Mouse (Mus musculus) frontal cortex, postnatal 36 days (tissue): ENCODE data around the gene Amt.
"Not testable (repeated sequence)": the region's sequence is repeated elsewhere in the genome, so short reads cannot be mapped to it uniquely, and the experiment has no call there.

Experiments used
- DNase-seq, 2 experiments: peaks; one replicate each; pipeline ENCODE4 v3.0.0; 2022; ENCODE audit warnings: low spot score in 2 of 2

Gene Amt

DNA sequence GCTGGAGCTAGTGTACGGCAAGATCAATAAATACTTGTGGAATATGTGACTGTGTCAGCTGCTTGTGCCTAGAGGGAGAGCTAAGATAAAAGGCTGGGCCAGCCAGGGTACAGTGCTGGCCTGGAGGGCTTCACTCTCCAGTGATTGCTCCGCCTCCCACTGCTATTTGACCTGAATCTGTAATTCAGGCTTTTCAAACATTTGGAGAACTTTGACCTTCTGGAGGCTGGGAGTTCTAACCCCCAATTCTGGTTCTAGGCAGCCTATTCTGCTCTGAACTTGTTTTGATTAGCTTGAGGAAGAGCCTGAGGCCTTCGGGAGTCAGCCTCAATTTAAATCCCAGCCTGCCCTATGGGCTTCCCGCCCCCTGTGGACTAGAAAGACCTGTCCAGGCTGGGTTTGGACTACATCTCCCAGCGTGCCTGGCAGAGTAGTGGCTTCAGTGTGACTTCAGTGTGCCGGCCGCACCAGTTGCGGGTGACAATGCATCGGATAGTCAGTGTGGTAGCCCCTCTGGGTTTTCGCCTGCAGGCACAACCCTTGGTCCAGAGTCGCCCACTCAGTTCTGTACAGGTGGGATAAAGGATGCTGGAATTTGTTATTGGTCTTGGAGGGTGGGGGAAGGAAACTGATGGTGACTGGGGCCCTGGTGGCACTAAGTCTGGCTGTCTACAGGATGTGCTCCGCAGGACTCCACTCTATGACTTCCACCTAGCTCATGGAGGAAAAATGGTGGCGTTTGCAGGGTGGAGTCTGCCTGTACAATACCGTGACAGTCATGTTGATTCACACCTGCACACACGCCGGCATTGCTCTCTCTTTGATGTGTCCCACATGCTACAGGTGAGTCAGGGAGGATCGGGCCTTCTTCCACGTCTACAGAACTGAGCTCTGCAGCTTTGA is at the start of gene Amt:
TSS of gene Amt (plus strand) at position 401 of the 903 bp plus-strand sequence.
- peak; percentile 6 to 45 for DNase-seq

DNA sequence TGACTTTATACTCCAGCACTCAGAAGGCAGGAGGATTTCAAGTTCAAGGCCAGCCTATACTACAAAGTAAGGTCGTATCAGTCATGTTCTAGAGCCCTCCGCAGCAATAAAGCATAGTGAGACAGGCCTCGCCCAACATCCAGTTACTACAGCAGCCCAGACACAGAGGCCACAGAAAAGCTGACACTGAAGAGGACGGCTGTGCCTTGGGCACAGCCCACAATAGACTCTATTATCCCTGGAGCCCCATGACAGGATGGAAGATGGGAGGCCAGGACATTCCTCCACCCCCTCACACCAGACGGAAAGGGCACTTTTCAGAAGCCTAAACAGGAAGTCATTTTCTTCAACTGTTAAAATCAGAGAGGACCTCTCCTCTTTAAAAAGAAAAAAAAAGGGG is 47.7 kb upstream of the Amt start:
- no peak for DNase-seq

DNA sequence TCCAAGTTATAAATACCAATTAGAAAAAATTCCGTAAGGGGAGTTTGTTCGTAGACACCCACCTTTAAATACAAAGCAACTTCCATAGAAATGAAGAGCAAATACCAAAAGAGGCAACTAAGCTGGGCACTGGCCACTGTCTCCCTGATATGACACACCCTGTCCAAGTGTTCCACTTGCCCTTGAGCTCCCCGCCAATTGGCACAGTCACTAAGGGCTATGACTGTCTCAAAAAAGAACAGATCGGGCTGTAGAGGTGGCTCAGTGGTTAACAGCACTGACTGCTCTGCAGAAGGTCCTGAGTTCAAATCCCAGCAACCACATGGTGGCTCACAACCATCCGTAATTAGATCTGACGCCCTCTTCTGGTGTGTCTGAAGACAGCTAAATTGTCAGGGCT is 44.8 kb upstream of the Amt start:
- DNase-seq = no peak

DNA sequence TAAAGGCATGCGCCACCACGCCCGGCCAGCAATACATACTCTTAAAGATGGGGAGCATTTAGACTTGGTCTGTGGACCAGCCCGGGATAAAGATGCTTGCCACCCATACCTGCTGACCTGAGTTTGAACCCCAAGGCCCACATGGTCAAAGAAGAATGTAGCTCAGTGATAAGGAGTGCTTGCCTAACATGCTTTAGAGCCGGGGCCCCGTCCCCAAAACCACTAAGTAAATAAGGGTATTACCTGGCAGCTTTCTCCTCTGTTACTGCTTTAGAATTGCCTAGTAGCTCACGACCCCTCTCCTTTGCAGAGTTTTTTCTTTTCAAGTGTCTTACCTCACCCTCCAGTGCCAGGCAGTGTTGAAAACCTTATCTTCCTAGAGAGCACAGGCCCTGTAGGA is 43.9 kb upstream of the Amt start:
- DNase-seq = no peak

DNA sequence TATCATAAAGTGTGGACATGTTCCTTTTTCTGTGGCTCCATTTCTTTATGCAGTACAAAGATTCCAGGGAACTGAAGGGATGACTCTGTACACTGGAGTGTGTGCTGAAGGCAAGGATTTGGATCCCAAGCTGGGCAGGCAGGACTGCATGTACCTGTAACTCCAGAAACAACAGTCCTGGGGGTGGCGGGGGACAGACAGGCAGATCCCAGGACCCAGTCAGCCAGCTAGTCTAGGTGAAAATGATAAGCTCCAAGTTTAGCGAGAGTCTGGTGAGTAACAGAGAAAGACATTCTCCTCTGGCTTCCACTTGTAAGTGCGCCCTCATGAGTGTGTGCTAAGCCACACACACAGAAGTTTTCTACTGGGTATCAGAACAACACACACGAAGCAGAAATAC is 36.1 kb upstream of the Amt start:
- no peak for DNase-seq

DNA sequence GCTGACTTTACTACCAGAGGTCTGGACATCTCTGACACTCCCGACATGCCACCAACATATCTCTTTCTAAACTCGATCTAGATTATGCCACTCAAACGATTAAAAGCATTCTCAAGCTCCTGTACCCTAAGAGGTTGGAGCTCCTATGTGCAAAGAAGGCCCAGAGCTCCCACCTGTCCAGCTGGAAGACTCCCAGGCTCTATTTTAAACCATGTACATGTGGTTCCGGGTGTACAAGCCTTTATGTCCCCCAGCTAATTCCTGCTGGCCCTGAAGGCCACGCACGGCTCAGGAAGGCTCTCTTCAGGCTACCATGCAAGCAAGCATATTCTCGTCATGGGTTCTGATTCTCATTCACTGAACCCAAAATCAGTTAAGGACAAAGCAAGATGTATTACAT is 34.8 kb upstream of the Amt start:
- DNase-seq = no peak

DNA sequence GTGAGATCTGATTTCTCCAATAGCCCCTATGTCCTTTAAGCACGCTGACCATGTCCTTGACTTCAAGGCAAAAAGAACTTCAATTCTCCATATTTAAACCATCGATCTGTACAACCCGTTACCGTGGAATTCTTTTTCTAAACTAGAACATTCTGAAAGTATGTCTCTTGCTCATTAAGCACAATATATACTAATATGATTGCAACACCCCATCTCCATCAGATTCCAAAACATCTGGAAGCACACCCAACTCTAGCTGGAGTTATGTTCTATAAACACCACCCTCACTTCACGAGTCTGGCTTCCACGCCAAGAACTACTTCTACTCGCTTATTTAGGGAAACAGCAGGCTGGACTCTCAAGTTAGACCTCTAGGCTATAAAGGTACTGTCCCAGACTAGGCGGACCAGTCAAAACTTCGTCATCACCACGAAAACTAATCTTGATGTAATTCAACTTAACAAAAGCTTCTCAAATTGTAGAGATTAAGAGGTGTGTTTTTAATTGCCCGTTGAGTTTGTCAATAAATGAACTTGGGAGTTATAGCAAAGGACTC is 34.1 kb upstream of the Amt start:
- DNase-seq = no peak

DNA sequence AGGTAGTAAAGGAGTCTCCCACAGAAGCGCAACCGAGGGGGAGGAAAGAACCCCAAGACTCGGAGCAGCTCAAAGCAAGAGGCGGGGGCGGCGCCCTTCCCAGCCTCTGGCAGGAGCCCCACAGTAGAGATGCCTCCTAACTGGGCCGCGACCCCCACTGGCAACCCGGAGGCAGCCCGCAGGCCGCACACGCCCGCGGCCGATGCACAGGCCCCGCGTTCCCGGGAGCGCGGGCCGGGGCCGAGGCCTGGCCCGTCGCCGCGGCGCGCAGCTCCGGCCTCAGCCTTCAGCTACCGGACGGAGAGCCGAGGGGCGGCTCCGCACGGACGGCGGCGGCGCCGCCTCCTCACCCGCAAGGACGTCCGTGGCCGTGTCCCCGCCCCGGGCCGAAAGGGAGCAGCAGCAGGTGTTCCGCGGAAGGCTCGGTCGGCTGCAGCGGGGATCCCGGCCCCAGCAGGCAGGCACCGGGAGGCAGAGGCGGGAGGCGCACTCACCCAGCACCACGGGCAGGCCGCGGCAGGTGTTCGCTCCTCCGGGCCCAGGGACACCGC is 33.4 kb upstream of the Amt start:
- peak; percentile 37 to 39 for DNase-seq

DNA sequence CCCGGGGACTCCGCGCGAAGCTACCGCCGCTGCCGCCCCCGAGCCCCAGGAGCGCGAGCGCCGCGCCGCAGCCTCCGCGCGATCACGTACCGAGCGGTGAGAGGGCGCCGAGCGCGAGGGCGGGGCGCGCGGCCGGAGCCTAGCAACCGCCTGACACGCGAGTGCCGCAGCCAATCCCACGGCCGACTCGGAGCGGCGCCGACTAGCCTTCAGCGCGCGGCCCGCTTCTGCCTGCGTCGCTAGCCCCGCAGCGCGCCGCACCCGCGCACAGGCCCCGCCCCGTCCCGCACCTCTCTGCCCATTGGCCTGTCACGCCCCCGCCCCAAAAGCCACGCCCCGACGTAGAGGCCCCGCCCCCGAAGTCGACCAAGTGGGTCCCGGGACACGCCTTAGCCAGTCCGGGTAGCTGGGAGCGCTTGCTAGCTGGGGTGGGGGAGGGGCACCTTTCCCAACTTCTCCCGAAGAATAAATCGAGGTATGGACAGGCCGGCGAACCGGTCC is 32.9 kb upstream of the Amt start, which contains the start of gene Dag1:
TSS of gene Dag1 (minus strand) at position 269 of the 501 bp plus-strand sequence.
- DNase-seq = peak; percentile 95 to 98

DNA sequence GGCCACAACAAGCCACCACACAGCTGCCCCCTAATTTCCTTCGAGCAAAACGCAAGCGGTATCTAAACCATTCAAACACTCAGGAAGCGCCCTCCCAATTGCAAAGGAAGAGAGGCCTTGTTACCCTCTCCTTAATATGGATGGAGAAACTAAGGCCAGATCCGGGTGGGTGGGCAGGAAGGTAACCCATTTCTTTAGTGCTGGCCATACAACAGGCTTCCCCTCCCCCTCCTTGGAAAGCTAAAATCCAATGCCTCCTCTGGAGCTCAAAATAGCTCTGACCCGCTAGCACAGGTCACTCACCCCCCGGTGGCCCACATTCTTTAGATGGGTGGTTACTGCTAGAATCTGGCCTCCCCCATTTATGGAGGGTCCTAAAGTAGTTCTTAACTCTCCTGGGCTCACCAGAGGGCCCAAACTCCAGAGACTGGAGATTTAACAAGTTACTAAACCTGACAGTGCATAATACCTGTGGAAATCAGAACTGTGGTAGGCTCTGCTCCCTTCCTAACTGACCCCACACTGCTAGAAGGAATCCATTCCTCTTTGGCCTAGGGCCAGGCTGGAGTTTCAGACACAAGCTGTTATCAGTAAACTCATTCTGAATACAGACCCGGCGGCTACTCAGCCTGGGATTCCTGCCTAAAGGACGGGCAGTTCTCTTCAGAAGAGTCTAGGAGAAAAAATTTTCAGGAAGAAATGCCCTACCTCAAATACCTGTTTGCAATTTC is 32.3 kb upstream of the Amt start:
- no peak for DNase-seq

DNA sequence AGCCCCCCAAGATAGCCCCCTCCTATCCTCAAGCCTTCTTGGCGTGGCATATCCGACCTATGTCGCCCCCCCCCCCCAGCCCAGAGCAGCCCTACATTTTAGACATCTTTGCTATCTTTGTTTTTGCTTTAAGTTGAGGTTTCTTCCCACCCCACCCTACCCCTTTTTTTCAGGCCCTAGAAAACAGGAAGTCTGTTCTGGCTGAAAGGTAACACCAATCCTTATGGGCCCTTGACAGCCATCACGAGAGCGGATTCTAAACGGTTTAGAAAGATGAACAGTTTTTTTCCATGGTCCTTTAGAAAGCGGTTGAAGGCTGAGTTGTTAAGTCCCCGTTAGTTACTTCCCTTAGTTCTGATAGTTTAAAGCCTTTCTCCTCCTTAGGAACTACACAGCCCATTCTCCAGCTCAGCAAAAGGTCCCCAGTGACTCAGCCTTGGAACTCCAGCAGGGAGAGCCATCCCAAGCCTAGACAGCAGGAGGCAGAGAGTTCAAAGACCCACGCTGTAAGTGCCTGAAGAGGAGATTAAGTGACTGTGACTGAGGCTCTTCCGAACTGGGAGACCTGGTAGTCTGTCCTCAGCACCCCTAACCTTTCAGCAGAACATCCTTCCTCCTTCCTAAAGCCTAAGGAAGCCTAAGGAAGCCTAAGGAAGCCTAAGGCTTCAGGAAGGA is 30.3 kb upstream of the Amt start:
- DNase-seq = no peak

DNA sequence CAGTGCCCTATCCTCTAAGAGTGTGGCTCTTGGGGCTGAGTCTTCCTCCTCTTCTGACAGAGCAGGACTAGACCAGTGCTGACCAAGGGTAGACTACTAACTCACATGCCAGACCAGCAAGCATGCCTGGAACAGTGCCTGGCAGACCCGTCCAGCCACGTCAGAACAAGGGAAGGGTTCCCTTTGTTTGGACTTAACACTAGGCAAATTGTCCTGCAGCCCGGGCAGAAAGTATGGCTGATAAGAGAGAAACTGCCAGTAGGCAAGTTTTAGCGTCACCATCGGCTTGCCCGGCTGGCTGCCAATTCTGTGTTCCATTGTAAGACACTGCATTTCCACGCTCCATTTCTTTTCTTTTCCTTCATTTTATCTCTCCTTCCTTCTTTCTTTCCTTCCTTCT is 29.0 kb upstream of the Amt start:
- no peak for DNase-seq

DNA sequence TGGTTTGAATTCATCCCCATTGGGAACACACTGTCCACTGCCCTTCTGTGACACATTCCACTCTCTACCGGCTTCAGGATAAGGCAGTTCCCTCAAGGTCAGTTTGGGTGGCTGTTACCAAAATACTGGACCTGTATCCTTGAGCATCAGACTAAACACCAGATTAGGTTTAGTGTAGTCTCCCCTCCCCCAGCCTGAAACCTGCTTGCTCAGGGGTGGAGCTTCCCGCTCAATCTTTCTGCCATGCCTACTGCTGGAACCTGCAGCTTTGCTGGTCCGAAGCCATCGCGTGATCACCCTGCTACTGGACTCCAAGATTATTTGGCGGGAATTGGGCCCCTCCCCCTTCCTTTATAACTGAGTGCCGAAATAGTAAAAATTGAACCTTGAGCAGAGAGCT is 28.0 kb upstream of the Amt start:
- DNase-seq = not testable (repeated sequence)

DNA sequence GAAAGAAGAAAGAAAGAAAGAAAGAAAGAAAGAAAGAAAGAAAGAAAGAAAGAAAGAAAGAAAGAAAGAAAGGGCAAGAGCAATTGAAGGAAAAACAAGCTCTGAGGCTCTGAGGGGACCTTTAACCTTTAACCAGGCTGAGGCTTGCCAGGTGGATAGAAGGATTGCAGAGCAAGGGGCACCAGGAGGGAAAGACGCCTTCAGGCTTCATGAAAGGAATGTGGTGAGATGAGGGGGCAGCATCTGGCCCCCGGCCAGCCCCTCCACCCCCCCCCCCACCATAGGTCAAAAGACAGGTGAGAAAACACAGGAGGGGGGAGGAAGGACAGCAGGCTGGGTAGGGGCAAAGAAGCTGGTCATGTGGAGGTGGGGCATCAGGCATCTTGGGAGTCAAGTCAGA is 24.7 kb upstream of the Amt start:
- no peak for DNase-seq

DNA sequence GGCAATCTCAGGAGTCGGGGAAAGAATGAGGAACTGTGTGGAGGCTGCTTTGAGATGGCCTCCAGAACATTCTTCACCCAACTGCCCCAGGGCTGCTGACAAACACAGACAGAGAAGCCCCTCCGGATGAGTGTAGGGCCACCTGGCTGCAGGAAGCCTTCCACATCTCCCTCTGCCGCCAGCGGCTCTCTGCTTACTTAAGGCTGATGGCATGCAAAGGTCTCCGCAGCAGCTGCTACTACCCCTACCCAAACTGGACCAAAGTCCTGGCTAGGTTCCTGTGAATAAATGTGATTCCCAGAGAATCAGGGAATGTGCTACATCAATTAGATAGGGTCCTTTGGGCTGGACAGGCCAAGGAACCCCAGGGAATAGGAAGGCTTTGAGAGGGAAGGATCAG is 24.0 kb upstream of the Amt start:
- no peak for DNase-seq

DNA sequence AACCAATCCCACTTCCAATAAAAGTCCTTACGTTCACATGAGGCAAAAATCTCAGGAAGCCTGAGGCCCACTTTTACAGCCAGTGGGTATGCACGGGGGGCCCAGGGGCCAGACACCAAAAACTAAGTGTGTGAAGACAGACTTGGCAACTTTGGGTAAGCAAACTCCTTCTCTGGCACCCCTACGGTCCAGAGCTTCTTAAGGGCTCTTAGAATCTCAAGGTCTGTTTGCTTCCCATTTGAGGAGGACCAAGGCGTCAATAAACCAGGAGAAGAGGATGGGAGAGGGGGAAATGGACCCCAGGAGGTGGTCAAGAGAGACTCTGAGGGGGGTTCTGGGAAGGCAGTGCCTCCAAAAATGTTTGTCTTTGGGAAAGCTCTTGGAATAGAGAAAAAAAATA is 23.2 kb upstream of the Amt start:
- DNase-seq = no peak

DNA sequence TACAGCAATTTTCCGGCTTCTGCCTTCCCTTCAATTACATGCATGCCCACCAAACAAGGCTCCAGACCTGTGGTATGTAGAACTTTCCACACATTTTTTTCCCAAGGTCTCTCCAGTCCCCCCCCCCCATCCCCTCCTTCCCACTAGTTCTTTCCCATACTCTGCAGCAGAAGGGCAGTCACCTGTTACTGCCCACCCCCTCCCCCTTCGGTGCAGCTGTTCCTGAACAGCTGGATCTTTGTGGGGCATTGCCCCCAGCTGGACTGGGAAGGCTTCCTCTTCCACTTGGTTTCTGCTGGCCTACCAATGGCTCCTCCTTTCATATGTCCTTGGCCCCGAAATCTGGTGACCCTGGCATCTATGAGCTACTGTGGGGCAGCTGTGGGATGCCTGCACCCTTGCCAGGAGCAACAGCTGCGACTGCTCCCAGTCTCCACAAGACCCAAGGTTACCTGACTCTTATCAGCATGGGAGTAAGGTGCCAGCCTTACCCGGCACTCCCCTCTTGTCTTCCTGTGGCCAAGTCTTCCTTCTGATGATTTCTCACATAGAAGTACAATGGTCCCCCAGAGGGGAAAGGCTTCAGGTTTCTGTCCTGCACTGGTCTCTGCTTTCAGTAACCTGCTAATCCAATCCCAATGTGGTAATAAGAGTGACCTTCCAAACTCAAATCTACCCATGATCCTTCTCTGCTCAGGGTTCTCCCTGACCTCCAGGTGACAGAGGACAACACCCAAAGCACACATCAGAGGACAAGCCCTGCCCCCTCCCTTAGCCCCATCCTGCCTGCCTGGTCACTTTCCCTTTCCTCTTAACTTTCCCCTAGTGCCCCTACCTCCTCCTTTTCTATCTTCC is 21.9 kb upstream of the Amt start:
- no peak for DNase-seq

DNA sequence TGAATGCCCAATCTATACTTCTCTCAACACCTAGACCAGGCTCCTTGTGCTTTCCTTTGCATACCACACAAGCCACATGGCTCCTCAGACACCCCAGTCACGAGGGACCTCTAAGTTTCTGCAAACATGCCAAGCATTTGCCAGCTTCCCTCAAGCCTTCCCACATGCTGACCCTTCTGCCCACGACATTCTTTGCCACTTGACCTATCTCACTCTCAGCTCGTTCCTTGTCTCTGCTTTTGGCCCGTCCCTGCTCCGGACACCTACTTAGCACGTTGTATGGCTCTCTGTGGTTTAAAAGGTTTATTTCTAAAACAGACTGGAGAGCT is 21.4 kb upstream of the Amt start:
- no peak for DNase-seq

DNA sequence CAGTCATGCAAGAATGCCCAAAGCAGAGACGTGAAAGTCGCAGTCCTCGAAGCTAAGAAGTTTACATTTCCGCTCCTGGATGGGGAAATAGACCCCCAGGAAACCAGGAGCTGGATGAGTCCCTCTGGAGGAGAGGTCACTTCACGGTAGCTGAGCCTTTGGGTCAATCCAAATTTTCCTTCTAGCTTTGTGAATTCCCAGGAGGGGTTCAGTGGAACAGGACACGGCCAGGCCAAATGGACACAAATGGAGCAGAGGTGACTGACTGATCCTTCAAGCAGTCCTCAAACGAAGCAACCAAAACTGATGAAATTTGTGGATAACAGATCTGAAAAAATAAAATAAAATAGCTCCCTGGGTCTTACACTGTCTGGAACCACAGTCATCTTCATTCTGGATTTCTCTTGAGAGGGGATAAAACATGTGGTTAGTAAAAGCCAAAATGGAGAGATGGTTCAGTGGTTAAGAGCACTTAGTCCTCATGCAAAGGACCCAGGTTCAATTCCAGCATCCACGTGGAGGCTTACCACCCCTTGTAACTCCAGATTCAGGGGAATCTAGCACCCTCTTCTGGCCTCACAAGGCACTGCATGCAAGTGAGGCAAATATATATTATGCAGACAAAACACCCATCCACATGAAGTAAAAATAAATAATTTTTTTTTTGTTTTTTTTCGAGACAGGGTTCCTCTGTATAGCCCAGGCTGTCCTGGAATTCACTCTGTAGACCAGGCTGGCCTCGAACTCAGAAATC is 17.8 kb upstream of the Amt start:
- DNase-seq = no peak
